Mouse (Mus musculus): ENCODE measurements around the gene Dmgdh.

Dmgdh gene

GRCm38 (mm10) chr13:93674131-93674561 lies at the start of gene Dmgdh, which contains the start of gene Bhmt2:
Gene Dmgdh (plus strand): TSS chr13:93674433.
Gene Bhmt2 (minus strand): TSS chr13:93674302.
- no peak for DNase-seq

- DNase-seq = no peak
Observed at GRCm38 (mm10) chr13:93628861-93629260, 45.4 kb upstream of the Dmgdh start.

DNA sequence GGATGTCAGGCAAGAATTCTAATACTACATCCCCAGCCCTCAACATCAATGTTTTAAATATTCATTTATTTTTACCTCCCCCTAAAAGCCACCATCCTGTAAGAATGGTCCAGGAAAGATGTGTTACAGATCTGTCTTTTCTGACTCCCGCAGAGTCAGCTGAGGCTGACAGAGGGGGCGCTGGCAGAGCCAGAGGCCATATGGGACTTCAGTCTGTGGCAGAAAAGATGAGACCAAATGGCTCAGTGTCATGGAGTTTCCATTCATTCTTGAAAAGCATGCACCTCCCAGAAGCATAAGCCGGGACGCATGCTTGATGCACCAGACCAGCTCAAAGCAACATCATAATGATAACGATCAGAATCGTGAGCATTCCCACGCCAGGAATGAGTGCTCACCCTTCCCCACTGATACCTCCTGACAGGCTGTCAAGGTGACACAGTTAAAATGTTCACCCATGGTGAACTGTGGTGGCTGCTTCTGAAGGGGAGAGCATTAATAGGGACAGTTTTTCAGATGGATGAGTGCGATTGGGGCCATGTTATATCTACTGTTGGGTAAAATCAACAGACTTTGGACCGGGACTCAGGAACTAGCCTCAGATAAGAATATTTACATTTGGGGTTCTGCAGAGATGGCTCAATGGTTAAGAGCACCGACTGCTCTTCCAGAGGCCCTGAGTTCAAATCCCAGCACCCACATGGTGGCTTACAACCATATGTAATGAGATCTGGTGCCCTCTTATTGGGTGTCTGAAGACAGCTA lies 43.1 kb upstream of the Dmgdh start:
- DNase-seq = peak; percentile 48

DNA sequence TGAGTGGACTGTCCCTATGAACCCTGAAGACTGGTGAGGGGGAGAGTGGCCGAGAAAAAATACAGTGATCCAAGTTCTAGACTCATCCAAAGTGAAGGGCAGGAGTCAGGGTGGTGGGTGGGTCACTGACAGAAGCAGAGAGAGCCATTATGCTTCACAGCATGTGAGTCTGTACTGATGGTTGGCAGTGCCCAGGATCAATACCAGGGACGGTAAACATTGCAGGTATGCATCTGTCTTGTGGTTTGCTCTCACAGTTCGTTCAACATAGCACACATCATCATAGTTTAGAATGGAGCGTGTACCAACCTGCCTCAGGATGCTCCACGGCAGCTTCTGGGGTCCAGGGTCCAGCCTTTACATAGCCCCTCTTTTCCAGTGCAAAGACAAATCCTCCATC lies 41.3 kb upstream of the Dmgdh start:
- no peak for DNase-seq

DNA sequence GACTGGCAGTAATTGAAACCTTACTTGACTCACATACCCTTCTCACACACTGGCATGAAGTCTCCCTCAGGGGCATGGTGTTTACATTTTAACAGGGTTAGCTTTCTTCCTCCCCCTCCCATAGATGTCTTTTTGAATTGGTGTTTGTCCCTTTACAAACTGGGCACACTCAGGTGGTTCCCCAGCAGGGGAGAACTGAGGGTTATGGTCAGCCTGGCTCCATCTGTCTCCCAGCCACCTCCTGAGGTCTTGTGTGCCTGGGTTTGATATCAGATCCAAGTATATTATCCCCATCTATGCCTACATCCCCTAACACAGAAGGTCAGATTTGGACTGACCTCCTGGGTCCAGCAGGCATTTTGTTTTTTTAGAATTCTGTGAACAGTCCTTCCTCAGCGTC lies 37.7 kb upstream of the Dmgdh start:
- DNase-seq = peak; percentile 57

- no peak for DNase-seq
Observed at GRCm38 (mm10) chr13:93637282-93638245, 36.7 kb upstream of the Dmgdh start, which contains the start of gene Bhmt. Gene Bhmt (minus strand): TSS chr13:93637961.

- DNase-seq = no peak
Observed at GRCm38 (mm10) chr13:93639636-93640035, 34.6 kb upstream of the Dmgdh start.

DNA sequence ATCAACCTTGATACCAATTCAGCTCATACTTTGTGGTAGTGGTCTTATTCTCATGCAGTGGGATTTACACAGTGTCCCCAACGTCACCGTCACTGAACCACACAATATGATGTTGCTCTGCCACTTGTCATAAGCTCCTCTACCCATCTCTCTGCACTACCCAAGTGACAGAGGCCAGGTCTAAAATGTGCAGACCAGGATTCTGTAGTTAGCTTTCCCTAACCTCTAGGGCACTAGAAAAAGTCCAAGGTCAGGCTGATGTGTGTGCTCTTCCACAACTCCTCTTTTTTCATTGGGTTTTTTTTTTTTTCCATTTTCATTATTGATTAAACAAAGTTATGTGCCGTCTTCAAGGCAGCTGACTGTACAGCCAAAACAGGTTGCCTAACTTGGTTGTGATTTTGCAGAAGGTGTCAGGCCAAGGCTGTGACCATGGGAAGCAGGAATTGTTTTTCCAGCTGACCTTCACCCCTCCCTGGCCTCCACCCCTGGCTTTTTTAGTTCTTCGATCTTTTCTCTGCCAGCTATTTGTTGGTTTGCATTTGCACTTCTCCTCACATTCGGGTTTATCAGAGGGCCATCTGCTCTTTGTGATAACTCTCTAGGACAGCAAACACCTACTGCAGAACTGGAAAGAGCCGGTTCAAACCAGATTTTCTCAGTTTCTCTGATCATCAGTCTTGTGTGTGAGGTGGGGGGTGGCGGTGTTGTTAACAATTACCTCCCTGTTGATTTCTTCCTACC lies 25.7 kb upstream of the Dmgdh start:
- no peak for DNase-seq

- no peak for DNase-seq
Observed at GRCm38 (mm10) chr13:93653382-93653781, 20.9 kb upstream of the Dmgdh start.

GRCm38 (mm10) chr13:93657941-93658340 lies 16.3 kb upstream of the Dmgdh start:
- DNase-seq = peak; percentile 54

DNA sequence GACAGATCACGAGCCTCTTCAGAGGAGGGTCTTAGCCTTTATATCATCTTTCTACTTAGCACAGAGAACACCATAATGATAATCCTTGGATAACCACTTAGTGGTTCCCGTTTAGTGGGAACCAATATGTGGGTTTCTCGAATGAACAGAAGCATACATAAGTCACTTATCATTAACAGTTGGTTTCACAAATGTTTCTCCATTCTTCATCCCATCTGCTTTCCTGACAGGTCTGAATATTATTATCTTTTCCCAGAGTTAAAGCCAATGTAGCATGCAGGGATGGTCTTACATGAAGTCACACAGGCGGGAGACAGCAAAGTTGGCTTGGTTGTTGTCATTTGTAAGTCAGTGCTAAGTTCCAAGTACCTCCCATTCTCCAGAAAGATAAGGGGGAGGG lies 6.6 kb upstream of the Dmgdh start:
- no peak for DNase-seq

GRCm38 (mm10) chr13:93672371-93672770 lies 1.9 kb upstream of the Dmgdh start:
- DNase-seq = no peak

- no peak for DNase-seq
Observed at GRCm38 (mm10) chr13:93673296-93673695, 937 bp upstream of the Dmgdh start.

DNA sequence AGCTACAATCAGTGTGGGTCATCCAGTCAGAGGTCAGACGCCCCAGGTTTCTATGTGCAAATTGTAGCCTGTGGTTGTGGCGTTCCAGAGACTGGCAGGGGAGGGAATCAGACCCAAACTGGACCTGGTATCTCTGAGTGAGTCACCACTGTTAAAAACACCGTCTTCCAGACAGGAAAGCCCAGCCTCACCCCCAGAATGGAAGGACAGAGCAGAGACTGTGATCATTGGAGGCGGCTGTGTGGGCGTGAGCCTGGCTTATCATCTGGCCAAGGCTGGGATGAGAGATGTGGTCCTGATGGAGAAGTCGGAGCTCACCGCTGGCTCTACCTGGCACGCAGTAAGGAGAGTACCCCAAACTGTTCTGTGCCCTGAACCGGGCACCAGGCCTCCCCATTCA lies 2.6 kb downstream of the Dmgdh start:
- no peak for DNase-seq

- DNase-seq = no peak
Observed at GRCm38 (mm10) chr13:93683336-93683735, 9.1 kb downstream of the Dmgdh start.

DNA sequence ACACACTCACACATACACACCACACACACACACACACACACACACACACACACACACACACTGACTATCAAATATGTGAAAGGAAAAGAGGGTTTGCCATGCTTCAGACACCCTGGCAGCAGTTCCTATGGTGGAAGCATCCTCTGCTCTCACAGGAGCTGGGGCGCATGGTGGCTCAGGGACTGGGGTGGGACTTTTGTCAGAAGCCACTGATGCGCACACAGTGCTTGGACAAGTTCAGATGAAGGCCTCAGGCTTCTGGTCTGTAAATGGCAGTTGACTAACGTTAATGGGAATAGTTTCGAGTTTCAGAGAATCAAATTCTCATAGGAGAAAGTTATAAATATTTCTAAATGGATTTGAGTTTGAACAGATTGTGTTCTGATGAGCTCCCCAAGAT lies 11.0 kb downstream of the Dmgdh start:
- DNase-seq = no peak

GRCm38 (mm10) chr13:93687321-93687720 lies 13.1 kb downstream of the Dmgdh start:
- DNase-seq = no peak

GRCm38 (mm10) chr13:93689566-93689965 lies 15.3 kb downstream of the Dmgdh start:
- no peak for DNase-seq

DNA sequence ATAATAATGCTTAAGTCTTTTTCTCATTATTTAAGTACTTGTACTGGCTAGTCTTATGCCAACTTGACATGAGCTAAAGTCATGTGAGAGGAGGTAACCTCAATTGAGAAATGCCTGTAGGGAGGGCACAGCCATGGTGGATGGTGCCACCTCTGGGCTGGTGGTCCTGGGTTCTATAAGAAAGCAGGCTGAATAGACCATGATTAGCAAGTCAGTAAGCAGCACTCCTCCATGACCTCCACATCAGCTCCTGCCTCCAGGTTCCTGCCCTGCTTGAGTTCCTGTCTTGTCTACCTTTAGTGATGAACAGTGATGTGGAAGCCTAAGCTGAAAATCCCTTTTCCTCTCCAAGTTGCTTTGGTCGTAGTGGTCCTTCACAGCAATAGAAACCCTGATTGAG lies 16.6 kb downstream of the Dmgdh start:
- DNase-seq = no peak

DNA sequence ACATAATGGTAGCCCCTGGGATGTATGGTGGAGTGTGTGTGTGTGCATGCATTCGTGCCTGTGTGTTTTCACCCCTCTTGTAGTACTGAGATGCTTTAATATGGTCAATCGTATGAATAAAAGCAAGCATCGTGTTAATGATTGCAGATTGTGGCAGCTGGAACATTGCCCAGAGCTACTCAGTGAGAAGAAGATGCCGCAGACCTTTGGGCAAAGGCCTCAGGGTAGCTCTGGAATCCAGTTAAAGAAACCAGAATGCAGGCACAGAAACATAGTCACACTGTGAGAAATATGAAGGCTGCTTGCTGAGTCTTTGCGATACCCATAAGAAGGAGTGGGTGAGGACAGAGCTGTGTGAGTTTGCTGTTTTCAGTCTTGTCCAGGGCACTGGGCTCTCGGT lies 24.6 kb downstream of the Dmgdh start:
- DNase-seq = no peak

GRCm38 (mm10) chr13:93705697-93706096 lies 31.5 kb downstream of the Dmgdh start:
- DNase-seq = no peak

- no peak for DNase-seq
Observed at GRCm38 (mm10) chr13:93707271-93707670, 33.0 kb downstream of the Dmgdh start.

DNA sequence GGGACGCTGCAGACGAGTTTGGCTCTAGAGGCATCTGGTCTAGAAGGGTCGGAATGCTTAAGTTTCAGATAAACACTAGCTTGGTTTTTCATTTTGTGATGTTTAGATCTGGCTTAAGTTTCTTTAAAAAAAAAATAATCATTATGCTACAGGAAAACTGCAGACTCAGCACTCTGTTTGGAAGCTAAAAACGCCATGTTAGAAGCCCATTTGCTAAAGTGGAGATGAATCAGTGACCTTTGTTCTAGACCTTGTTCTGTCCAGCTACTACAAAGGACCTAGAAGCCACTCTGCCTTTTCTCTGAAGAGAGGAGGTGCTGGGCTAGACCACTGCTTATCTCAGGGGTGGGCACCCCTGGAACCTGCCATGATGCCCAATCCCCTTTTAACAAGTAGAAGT lies 36.1 kb downstream of the Dmgdh start:
- DNase-seq = no peak

Measured in cerebellum, adult 9-11 months (tissue).